Mouse (Mus musculus): ENCODE data around the gene Rpl26. TPM values are rescaled to one million over a fixed set of nuclear protein-coding genes. Genes with fewer than 3 reads are reported as not detected.

The Rpl26 gene
- polyA plus RNA-seq, 1 experiment from 2014 or later: 606 TPM

DNA sequence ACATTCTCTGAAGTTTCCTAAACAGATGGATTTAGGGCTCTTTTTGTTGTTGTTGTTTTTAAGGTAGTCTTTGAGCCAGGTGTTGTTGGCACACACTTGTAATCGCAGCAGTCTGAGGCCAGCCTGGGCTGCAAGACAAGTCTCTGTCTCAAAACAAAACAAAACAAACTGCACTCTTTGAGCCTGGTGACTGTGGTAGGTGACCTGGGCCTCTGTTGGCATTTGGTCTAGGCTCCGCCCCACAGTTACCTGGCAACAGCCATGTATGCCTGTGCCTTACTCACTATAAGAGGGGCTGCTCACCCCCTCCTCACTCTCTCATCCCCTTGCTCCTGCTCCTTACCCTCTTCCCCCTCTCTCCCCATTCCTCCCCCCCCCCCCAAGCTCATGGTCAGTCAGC lies 39.1 kb upstream of the Rpl26 start:
- no peaks in the 10 kb centered on the region for H3K9me3 ChIP-seq (ENCODE audit: control insufficient read depth, low read length)
- H3K4me1 ChIP-seq (ENCODE audit: control insufficient read depth, insufficient read depth, low read length): no peaks in the 10 kb centered on the region
- H3K4me2 ChIP-seq (ENCODE audit: low read depth, low read length): no peak overlapping the region
- H3K36me3 ChIP-seq (ENCODE audit: control insufficient read depth, insufficient read depth, low read length): no peaks in the 10 kb centered on the region
- no peak for ATAC-seq (ENCODE audit: low read depth)
- no peak overlapping the region for H3K4me3 ChIP-seq (ENCODE audit: low read depth, low read length)
- H3K27ac ChIP-seq (ENCODE audit: low read depth, low read length): no peak overlapping the region
- WGBS: 70% methylated on average over 2 of the region's 2 CpGs
- no peaks in the 10 kb centered on the region for H3K27me3 ChIP-seq (ENCODE audit: control insufficient read depth, insufficient read depth, low read length)
- H3K9ac ChIP-seq (replicated peaks; ENCODE audit: low read depth, low read length): no peak overlapping the region

DNA sequence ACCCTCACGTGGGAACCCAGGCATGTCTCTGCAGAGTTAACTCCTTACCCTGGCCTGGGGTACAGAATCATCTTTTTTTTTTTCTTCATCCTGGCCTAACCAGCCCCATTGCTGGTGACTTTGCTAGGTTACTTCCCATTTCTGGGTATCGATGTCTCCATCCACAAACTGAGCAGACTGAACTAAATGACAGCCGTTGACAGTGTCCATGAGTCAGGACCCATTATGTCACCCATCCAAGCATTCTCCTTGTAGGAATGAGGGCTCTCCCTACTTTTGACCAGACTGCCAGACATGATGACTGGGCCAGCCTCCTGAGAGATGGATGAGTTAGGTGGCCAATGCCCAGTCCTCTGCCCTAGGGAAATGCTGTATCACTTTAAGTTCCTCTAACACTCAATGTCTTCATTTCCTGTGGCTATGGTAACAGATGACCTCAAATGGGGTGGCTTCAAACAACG lies 37.7 kb upstream of the Rpl26 start:
- no peak for ATAC-seq (ENCODE audit: low read depth)
- H3K4me3 ChIP-seq (ENCODE audit: low read depth, low read length): no peak overlapping the region
- no peaks in the 10 kb centered on the region for H3K36me3 ChIP-seq (ENCODE audit: control insufficient read depth, insufficient read depth, low read length)
- 76% methylated on average over 4 of the region's 4 CpGs for WGBS
- H3K9me3 ChIP-seq (ENCODE audit: control insufficient read depth, low read length): no peaks in the 10 kb centered on the region
- H3K4me1 ChIP-seq (ENCODE audit: control insufficient read depth, insufficient read depth, low read length): no peaks in the 10 kb centered on the region
- no peaks in the 10 kb centered on the region for H3K27me3 ChIP-seq (ENCODE audit: control insufficient read depth, insufficient read depth, low read length)
- H3K4me2 ChIP-seq (ENCODE audit: low read depth, low read length): no peak overlapping the region
- H3K9ac ChIP-seq (replicated peaks; ENCODE audit: low read depth, low read length): no peak overlapping the region
- no peak overlapping the region for H3K27ac ChIP-seq (ENCODE audit: low read depth, low read length)

- ATAC-seq (ENCODE audit: low read depth): no peak
- H3K9me3 ChIP-seq (ENCODE audit: control insufficient read depth, low read length): no peaks in the 10 kb centered on the region
- H3K4me1 ChIP-seq (ENCODE audit: control insufficient read depth, insufficient read depth, low read length): no peaks in the 10 kb centered on the region
- H3K4me3 ChIP-seq (ENCODE audit: low read depth, low read length): no peak overlapping the region
- H3K9ac ChIP-seq (replicated peaks; ENCODE audit: low read depth, low read length): no peak overlapping the region
- no peak overlapping the region for H3K4me2 ChIP-seq (ENCODE audit: low read depth, low read length)
- H3K27me3 ChIP-seq (ENCODE audit: control insufficient read depth, insufficient read depth, low read length): no peaks in the 10 kb centered on the region
- WGBS: 60% methylated on average over 9 of the region's 9 CpGs
- no peaks in the 10 kb centered on the region for H3K36me3 ChIP-seq (ENCODE audit: control insufficient read depth, insufficient read depth, low read length)
- no peak overlapping the region for H3K27ac ChIP-seq (ENCODE audit: low read depth, low read length)
Observed at GRCm38 (mm10) chr11:68864544-68865189, 36.7 kb upstream of the Rpl26 start.

DNA sequence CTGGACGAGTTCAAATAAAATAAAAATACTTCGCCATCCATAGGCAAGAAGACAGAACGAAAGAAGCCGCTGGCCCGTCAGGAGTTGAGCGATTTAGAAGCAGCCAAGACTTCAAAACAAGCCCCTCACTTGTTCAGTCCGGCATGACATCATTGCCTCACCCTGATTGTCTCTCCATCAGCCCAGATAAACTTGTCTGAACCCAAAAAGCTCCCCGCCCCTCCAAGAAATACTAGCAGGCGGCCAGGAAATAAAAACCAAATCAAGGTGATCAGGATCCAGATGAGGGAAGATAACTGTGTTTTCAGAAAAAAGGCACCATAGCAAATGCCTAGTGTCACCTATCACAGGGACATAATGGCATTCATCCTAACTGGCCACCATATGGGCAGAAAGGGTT lies 30.1 kb upstream of the Rpl26 start:
- Histone ChIP-seq H3K4me2 (ENCODE audit: low read depth, low read length) (no peak overlapping the region), H3K4me3 (ENCODE audit: low read depth, low read length) (no peak overlapping the region)

DNA sequence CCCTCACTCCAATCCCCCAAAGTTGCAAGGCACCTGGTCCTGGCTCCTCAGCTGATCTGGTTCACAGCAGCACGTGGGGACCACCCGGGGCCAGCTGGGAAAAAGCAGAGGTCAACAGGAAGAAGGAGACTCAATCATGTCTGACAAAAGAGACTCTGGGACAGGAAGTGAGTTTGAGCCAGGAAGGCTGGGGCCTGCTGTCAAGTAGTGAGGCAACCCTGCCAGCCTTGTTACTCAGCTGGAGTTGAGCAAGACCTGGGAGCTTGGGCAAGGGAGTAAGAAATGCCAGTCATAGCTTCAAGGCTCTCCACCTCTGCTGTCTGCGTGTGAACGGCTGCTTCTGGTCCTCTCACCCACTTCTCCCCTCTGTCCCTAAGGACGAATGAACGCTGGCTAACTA lies 29.6 kb upstream of the Rpl26 start, which contains the start of gene Ndel1:
TSS of gene Ndel1 (minus strand) at position 111 of the 400 bp plus-strand sequence.
- ATAC-seq (ENCODE audit: low read depth): no peak
- WGBS: 35% methylated on average over 6 of the region's 6 CpGs
- Histone ChIP-seq H3K4me3 (ENCODE audit: low read depth, low read length) (no peak within 1 kb of the TSS), H3K4me1 (ENCODE audit: control insufficient read depth, insufficient read depth, low read length) (no peaks in the 10 kb centered on the region), H3K9me3 (ENCODE audit: control insufficient read depth, low read length) (no peaks in the 10 kb centered on the region), H3K36me3 (ENCODE audit: control insufficient read depth, insufficient read depth, low read length) (no peaks in the 10 kb centered on the region), H3K4me2 (ENCODE audit: low read depth, low read length) (no peak within 1 kb of the TSS), H3K9ac (replicated peaks; ENCODE audit: low read depth, low read length) (no peak within 1 kb of the TSS), H3K27me3 (ENCODE audit: control insufficient read depth, insufficient read depth, low read length) (no peaks in the 10 kb centered on the region), H3K27ac (ENCODE audit: low read depth, low read length) (no peak within 1 kb of the TSS)

More for the DNA sequence above, 30.1 kb upstream of the Rpl26 start:
- no peak for ATAC-seq (ENCODE audit: low read depth)
- Histone ChIP-seq H3K9ac (replicated peaks; ENCODE audit: low read depth, low read length) (no peak overlapping the region), H3K9me3 (ENCODE audit: control insufficient read depth, low read length) (no peaks in the 10 kb centered on the region), H3K36me3 (ENCODE audit: control insufficient read depth, insufficient read depth, low read length) (no peaks in the 10 kb centered on the region), H3K27ac (ENCODE audit: low read depth, low read length) (no peak overlapping the region), H3K4me1 (ENCODE audit: control insufficient read depth, insufficient read depth, low read length) (no peaks in the 10 kb centered on the region), H3K27me3 (ENCODE audit: control insufficient read depth, insufficient read depth, low read length) (no peaks in the 10 kb centered on the region)
- 89% methylated on average over 9 of the region's 9 CpGs for WGBS

DNA sequence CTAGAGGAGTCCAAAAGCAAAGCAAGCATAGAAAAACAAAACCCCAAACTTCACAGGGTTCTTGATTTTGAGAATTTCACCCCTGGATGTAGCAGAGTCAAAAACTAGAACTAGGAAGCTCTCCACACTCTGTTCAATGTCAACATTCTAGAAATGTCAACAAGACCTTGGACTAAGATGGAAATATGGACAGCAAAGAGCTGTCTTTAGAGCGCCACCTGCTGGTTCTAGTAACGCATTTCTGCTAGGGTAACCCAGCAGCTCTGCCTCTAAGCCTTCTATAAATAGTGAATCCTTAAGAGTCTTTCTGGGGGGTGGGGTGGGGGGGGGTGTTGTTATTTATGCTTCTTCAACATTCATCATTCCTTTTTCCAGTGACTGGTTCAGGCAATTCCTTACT lies 26.5 kb upstream of the Rpl26 start:
- no peaks in the 10 kb centered on the region for H3K27me3 ChIP-seq (ENCODE audit: control insufficient read depth, insufficient read depth, low read length)
- H3K9me3 ChIP-seq (ENCODE audit: control insufficient read depth, low read length): no peaks in the 10 kb centered on the region
- no peaks in the 10 kb centered on the region for H3K36me3 ChIP-seq (ENCODE audit: control insufficient read depth, insufficient read depth, low read length)
- H3K4me2 ChIP-seq (ENCODE audit: low read depth, low read length): no peak overlapping the region
- WGBS: 0% methylated on average over 2 of the region's 2 CpGs
- no peaks in the 10 kb centered on the region for H3K4me1 ChIP-seq (ENCODE audit: control insufficient read depth, insufficient read depth, low read length)
- H3K9ac ChIP-seq (replicated peaks; ENCODE audit: low read depth, low read length): no peak overlapping the region
- ATAC-seq (ENCODE audit: low read depth): no peak
- H3K4me3 ChIP-seq (ENCODE audit: low read depth, low read length): no peak overlapping the region
- H3K27ac ChIP-seq (ENCODE audit: low read depth, low read length): no peak overlapping the region

DNA sequence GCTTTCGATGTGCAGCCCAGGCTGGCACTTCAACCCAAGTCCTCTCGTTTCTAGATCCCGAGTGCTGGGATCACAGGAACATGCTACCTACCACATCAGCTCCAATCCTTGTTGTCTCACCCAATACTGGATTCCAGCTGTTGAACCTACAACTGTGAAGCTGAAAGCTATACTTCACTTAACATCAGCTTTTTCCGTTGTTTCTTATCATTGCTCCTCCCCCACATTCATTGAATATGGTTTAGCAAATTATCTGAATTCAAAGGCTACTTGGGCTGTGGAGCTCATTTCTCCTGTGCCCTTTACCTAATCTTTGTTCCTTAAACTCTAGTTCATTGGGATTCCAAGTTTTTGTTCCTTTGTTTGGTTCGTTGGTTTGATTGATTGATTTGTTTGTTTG lies 22.6 kb upstream of the Rpl26 start:
- no peaks in the 10 kb centered on the region for H3K9me3 ChIP-seq (ENCODE audit: control insufficient read depth, low read length)
- H3K4me2 ChIP-seq (ENCODE audit: low read depth, low read length): no peak overlapping the region
- no peaks in the 10 kb centered on the region for H3K27me3 ChIP-seq (ENCODE audit: control insufficient read depth, insufficient read depth, low read length)
- no peak overlapping the region for H3K9ac ChIP-seq (replicated peaks; ENCODE audit: low read depth, low read length)
- H3K4me1 ChIP-seq (ENCODE audit: control insufficient read depth, insufficient read depth, low read length): no peaks in the 10 kb centered on the region
- H3K36me3 ChIP-seq (ENCODE audit: control insufficient read depth, insufficient read depth, low read length): no peaks in the 10 kb centered on the region
- 93% methylated on average over 5 of the region's 5 CpGs for WGBS
- no peak overlapping the region for H3K4me3 ChIP-seq (ENCODE audit: low read depth, low read length)
- no peak overlapping the region for H3K27ac ChIP-seq (ENCODE audit: low read depth, low read length)
- no peak for ATAC-seq (ENCODE audit: low read depth)

DNA sequence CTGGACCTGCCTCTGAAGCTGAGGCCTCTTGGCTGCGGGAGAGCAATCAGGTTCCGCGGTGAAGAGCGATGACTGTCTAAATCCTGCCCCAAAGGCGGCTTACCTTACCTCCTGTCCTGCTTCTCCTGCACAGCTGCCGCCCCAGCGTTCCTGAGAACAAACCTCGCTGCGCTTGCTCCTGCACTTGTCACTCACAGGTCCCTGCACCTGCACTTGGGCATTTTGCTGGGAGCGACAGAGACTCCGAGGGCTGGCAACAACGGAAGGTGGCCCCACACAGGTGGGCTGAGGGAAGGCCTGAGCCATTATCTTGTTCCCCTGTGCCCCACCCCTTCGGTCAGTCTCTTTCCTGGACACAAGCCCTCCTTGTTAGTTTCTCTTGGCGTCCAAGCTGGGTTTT lies 19.3 kb upstream of the Rpl26 start:
- H3K27me3 ChIP-seq (ENCODE audit: control insufficient read depth, insufficient read depth, low read length): no peaks in the 10 kb centered on the region
- no peak overlapping the region for H3K4me2 ChIP-seq (ENCODE audit: low read depth, low read length)
- H3K36me3 ChIP-seq (ENCODE audit: control insufficient read depth, insufficient read depth, low read length): no peaks in the 10 kb centered on the region
- H3K9ac ChIP-seq (replicated peaks; ENCODE audit: low read depth, low read length): no peak overlapping the region
- no peak overlapping the region for H3K27ac ChIP-seq (ENCODE audit: low read depth, low read length)
- WGBS: 28% methylated on average over 14 of the region's 14 CpGs
- H3K4me1 ChIP-seq (ENCODE audit: control insufficient read depth, insufficient read depth, low read length): no peaks in the 10 kb centered on the region
- no peak overlapping the region for H3K4me3 ChIP-seq (ENCODE audit: low read depth, low read length)
- ATAC-seq (ENCODE audit: low read depth): no peak
- no peaks in the 10 kb centered on the region for H3K9me3 ChIP-seq (ENCODE audit: control insufficient read depth, low read length)

DNA sequence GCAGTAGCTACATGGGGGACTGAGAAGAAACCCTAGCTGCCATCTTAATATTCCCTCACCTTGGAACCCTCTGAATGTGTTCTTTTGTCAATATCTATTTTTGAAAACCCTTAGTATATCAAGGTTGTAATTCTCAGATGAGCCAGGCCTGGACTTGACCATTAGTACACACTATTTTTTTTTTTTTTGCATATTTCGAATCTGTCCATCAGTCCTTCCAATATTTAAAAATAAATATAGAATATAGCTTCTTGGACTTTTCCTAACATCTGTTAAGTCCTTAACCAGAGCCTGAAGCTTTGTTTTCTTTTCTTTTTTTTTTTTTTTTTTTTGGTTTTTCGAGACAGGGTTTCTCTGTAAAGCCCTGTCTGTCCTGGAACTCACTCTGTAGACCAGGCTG lies 17.5 kb upstream of the Rpl26 start:
- no peaks in the 10 kb centered on the region for H3K9me3 ChIP-seq (ENCODE audit: control insufficient read depth, low read length)
- H3K36me3 ChIP-seq (ENCODE audit: control insufficient read depth, insufficient read depth, low read length): no peaks in the 10 kb centered on the region
- WGBS: 91% methylated on average over 2 of the region's 2 CpGs
- no peak overlapping the region for H3K4me3 ChIP-seq (ENCODE audit: low read depth, low read length)
- H3K27ac ChIP-seq (ENCODE audit: low read depth, low read length): no peak overlapping the region
- H3K27me3 ChIP-seq (ENCODE audit: control insufficient read depth, insufficient read depth, low read length): no peaks in the 10 kb centered on the region
- H3K9ac ChIP-seq (replicated peaks; ENCODE audit: low read depth, low read length): no peak overlapping the region
- H3K4me2 ChIP-seq (ENCODE audit: low read depth, low read length): no peak overlapping the region
- ATAC-seq (ENCODE audit: low read depth): no peak
- no peaks in the 10 kb centered on the region for H3K4me1 ChIP-seq (ENCODE audit: control insufficient read depth, insufficient read depth, low read length)
